13 mouse cellular contexts compared by ENCODE assay signal in genomic region chr3:51927043-51927442, GRCm38 (mm10).
DNase-seq lines count a peak whose midpoint lies in the region; ATAC-seq and TF ChIP-seq lines count a peak whose summit lies in the region.
"Had no signal": no experiment of that assay in that cellular context is flagged by ENCODE, and none has a peak within 500 bp of the region (broad histone marks: within the 10 kb centered on the region; RNA-seq: fewer than 3 reads in every experiment).

No protein-coding gene starts in this region.

- no peaks in the 10 kb centered on the region for H3K9me3 ChIP-seq in kidney, embryonic 15.5 days (replicated peaks)
- no peaks in the 10 kb centered on the region for H3K9me3 ChIP-seq in hindbrain, embryonic 15.5 days
- H3K9me3 ChIP-seq in neural tube, embryonic 15.5 days (replicated peaks): no peaks in the 10 kb centered on the region
- H3K9me3 ChIP-seq in stomach, postnatal 0 days (ENCODE audit: control insufficient read depth, low read length): no peaks in the 10 kb centered on the region
- H3K9me3 ChIP-seq: intestine, embryonic 15.5 days had no signal

- H3K4me3 ChIP-seq in kidney, embryonic 15.5 days (replicated peaks): no peak overlapping the region
- H3K4me3 ChIP-seq in hindbrain, embryonic 15.5 days: no peak overlapping the region
- H3K4me3 ChIP-seq in neural tube, embryonic 15.5 days (replicated peaks): no peak overlapping the region
- H3K4me3 ChIP-seq in stomach, postnatal 0 days (ENCODE audit: low read depth, low read length): no peak overlapping the region
- no peak overlapping the region for H3K4me3 ChIP-seq in lung, adult 2 months (replicated peaks; ENCODE audit: extremely low read depth, low read depth, low read length)
- H3K4me3 ChIP-seq: intestine, embryonic 15.5 days had no signal

- H3K27ac ChIP-seq in kidney, embryonic 15.5 days: 0 out of 2 replicates have a peak overlapping the region, but pooled peaks have one; percentile 3
- H3K27ac ChIP-seq in hindbrain, embryonic 15.5 days (replicated peaks): no peak overlapping the region
- H3K27ac ChIP-seq in neural tube, embryonic 15.5 days (replicated peaks): no peak overlapping the region
- H3K27ac ChIP-seq in stomach, postnatal 0 days (replicated peaks): no peak overlapping the region
- H3K27ac ChIP-seq: intestine, embryonic 15.5 days; macrophage had no signal

- H3K27me3 ChIP-seq in kidney, embryonic 15.5 days: no peaks in the 10 kb centered on the region
- H3K27me3 ChIP-seq in hindbrain, embryonic 15.5 days: no peaks in the 10 kb centered on the region
- H3K27me3 ChIP-seq in neural tube, embryonic 15.5 days (replicated peaks): no peaks in the 10 kb centered on the region
- no peaks in the 10 kb centered on the region for H3K27me3 ChIP-seq in stomach, postnatal 0 days (ENCODE audit: control insufficient read depth, insufficient read depth, low read length)
- H3K27me3 ChIP-seq: intestine, embryonic 15.5 days had no signal

- TF ChIP-seq CTCF in stomach, postnatal 0 days (IDR thresholded peaks at IDR 0.05; ENCODE audit: low read depth): no peak
- TF ChIP-seq CTCF in lung, adult 2 months (IDR thresholded peaks at IDR 0.05; ENCODE audit: insufficient read depth, low read length): no peak

- DNase-seq in kidney, postnatal 10 days: no peak
- peak; percentile 42 for DNase-seq in embryo, embryonic 10.5 days (ENCODE audit: low spot score)
- DNase-seq in stomach, postnatal 0 days (ENCODE audit: low spot score): no peak
- DNase-seq in lung, adult 2 months: no peak
- DNase-seq: heart, adult 18-20 months; kidney, postnatal 25 days; layer of hippocampus, postnatal 36 days; liver, postnatal 0 days had no signal

- no peak for TF ChIP-seq EP300 in stomach, postnatal 0 days (optimal IDR thresholded peaks at IDR 0.05)

- 45% methylated on average over 6 of the region's 6 CpGs for WGBS in kidney, embryonic 15.5 days
- 42% methylated on average over 6 of the region's 6 CpGs for WGBS in hindbrain, embryonic 15.5 days
- 16% methylated on average over 6 of the region's 6 CpGs for WGBS in neural tube, embryonic 15.5 days
- 78% methylated on average over 6 of the region's 6 CpGs for WGBS in stomach, postnatal 0 days
- 74% methylated on average over 6 of the region's 6 CpGs for WGBS in lung, adult 2 months

- no peak for TF ChIP-seq POLR2A in lung, adult 2 months (IDR thresholded peaks at IDR 0.05; ENCODE audit: borderline replicate concordance, extremely low read depth, low read depth, low read length)

- H3K36me3 ChIP-seq in kidney, embryonic 15.5 days: no peaks in the 10 kb centered on the region
- H3K36me3 ChIP-seq in hindbrain, embryonic 15.5 days: no peaks in the 10 kb centered on the region
- no peaks in the 10 kb centered on the region for H3K36me3 ChIP-seq in neural tube, embryonic 15.5 days
- H3K36me3 ChIP-seq in stomach, postnatal 0 days (ENCODE audit: control insufficient read depth, insufficient read depth, low read length): no peaks in the 10 kb centered on the region
- H3K36me3 ChIP-seq: intestine, embryonic 15.5 days had no signal

- no peak overlapping the region for H3K9ac ChIP-seq in kidney, embryonic 15.5 days
- H3K9ac ChIP-seq in hindbrain, embryonic 15.5 days: no peak overlapping the region
- H3K9ac ChIP-seq in neural tube, embryonic 15.5 days (replicated peaks): no peak overlapping the region
- H3K9ac ChIP-seq in stomach, postnatal 0 days (ENCODE audit: low read length): no peak overlapping the region
- H3K9ac ChIP-seq: intestine, embryonic 15.5 days; liver, postnatal 0 days had no signal

- peaks cover 35% of the 10 kb centered on the region for H3K4me1 ChIP-seq in kidney, embryonic 15.5 days
- H3K4me1 ChIP-seq in hindbrain, embryonic 15.5 days (replicated peaks): peaks cover 14% of the 10 kb centered on the region
- peaks cover 29% of the 10 kb centered on the region for H3K4me1 ChIP-seq in neural tube, embryonic 15.5 days
- no peaks in the 10 kb centered on the region for H3K4me1 ChIP-seq in stomach, postnatal 0 days (replicated peaks; ENCODE audit: control insufficient read depth, insufficient read depth)
- no peaks in the 10 kb centered on the region for H3K4me1 ChIP-seq in lung, adult 2 months (ENCODE audit: control insufficient read depth, insufficient read depth, low read length)
- H3K4me1 ChIP-seq: intestine, embryonic 15.5 days had no signal

- H3K4me2 ChIP-seq in kidney, embryonic 15.5 days: no peak overlapping the region
- H3K4me2 ChIP-seq in hindbrain, embryonic 15.5 days: peak overlapping the region; percentile 40; the same call in 1 of the 2 replicates
- peak overlapping the region; percentile 49; the same call in 1 of the 2 replicates for H3K4me2 ChIP-seq in neural tube, embryonic 15.5 days
- H3K4me2 ChIP-seq in stomach, postnatal 0 days (replicated peaks; ENCODE audit: low read depth): no peak overlapping the region
- H3K4me2 ChIP-seq: intestine, embryonic 15.5 days had no signal

- 0 out of 2 replicates have a peak, but pooled peaks have one; percentile 25 for ATAC-seq in kidney, embryonic 15.5 days (replicated peaks; ENCODE audit: low FRiP score)
- ATAC-seq in hindbrain, embryonic 15.5 days (ENCODE audit: low FRiP score, low read depth): no peak
- ATAC-seq in neural tube, embryonic 15.5 days (ENCODE audit: low FRiP score): peak; percentile 40; the same call in 1 of the 2 replicates
- ATAC-seq in stomach, postnatal 0 days (ENCODE audit: low FRiP score, low TSS enrichment): no peak
- ATAC-seq: intestine, embryonic 15.5 days; liver, postnatal 0 days had no signal

Comparison
In these comparisons a context has a peak if more than half of its experiments do, and no peak if none do; other contexts are left out.
1. ATAC-seq: peak in kidney, embryonic 15.5 days (single experiment) and neural tube, embryonic 15.5 days (single experiment); none in hindbrain, embryonic 15.5 days (single experiment) and stomach, postnatal 0 days (single experiment).
2. H3K4me2 ChIP-seq: peak in hindbrain, embryonic 15.5 days (single experiment) and neural tube, embryonic 15.5 days (single experiment); none in kidney, embryonic 15.5 days (single experiment) and stomach, postnatal 0 days (single experiment).